Mouse (Mus musculus) thymus, adult 2 months (tissue): ENCODE measurements around the gene Psrc1.

Experiments used
- CTCF ChIP-seq: fragments of 200-500 bp; IDR thresholded peaks from 2 replicates; pipeline ENCODE4 v1.5.1; 2012; ENCODE audit warnings: mild to moderate bottlenecking, control low read depth, low read length, moderate library complexity, borderline replicate concordance; ENCODE audit not compliant: control insufficient read depth, poor library complexity, insufficient read depth; ENCODE audit errors: extremely low read depth
- POLR2A ChIP-seq: fragments of 200-500 bp; IDR thresholded peaks from 2 replicates; pipeline ENCODE4 v1.6.1; 2012; ENCODE audit warnings: mild to moderate bottlenecking, low read length, control low read depth, moderate library complexity; ENCODE audit not compliant: control insufficient read depth, poor library complexity, insufficient read depth; ENCODE audit errors: extremely low read depth

DNA sequence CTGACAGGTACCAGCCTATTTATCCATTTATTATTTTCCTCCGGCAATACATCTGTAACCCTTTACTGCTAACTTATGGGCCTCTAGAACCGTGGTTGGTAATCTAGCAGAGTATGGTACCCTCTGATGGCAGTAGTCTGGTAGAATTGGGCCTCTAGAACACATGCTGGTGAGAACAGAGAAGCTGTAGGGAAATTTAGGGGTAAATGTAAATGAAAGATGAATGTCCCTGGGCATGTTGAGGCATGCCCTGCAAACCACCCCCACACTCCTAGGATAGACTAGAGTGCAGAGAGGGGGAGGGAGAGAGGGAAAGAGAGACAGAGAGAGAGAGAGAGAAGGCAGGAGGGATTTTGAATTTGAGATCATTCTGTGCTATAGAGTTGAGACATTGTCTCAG, 786 bp downstream of the Psrc1 start:
- TF ChIP-seq CTCF (no peak), POLR2A (no peak)
